Mouse (Mus musculus) cerebellum, adult 2 months (tissue): ENCODE results near the gene Syce2. TPM values are rescaled to one million over a fixed set of nuclear protein-coding genes. Genes with fewer than 3 reads are reported as not detected.
"Not testable (repeated sequence)": the region's sequence is repeated elsewhere in the genome, so short reads cannot be mapped to it uniquely, and the experiment has no call there.

Experiments
- DNase-seq, 2 experiments: peaks; one replicate each; pipeline ENCODE4 v3.0.0; 2021
- H3K27ac ChIP-seq: fragments of 200-500 bp; 2 replicates; pipeline ENCODE4 v1.5.1; 2012; ENCODE audit warnings: low read length, control low read depth, inconsistent platforms; ENCODE audit not compliant: insufficient read depth
- H3K27me3 ChIP-seq: fragments of 200-500 bp; 2 replicates; pipeline ENCODE4 v1.6.1; 2012; ENCODE audit warnings: inconsistent platforms, mild to moderate bottlenecking, low read length, moderate library complexity; ENCODE audit not compliant: control insufficient read depth, insufficient read depth
- H3K4me1 ChIP-seq: fragments of 200-500 bp; 2 replicates; pipeline ENCODE4 v1.6.1; 2011; ENCODE audit warnings: low read length; ENCODE audit not compliant: control insufficient read depth, insufficient read depth
- H3K4me3 ChIP-seq: fragments of 200-500 bp; replicated peaks from 2 replicates; pipeline ENCODE3; 2011; ENCODE audit warnings: mild to moderate bottlenecking, low read depth, low read length, control low read depth; ENCODE audit not compliant: insufficient read depth
- CTCF ChIP-seq: fragments of 200-500 bp; IDR thresholded peaks from 2 replicates; pipeline ENCODE4 v1.5.1; 2011; ENCODE audit warnings: low read depth, mild to moderate bottlenecking, control low read depth, low read length, moderate library complexity, borderline replicate concordance; ENCODE audit not compliant: insufficient read depth
- POLR2A ChIP-seq: fragments of 200-500 bp; IDR thresholded peaks from 2 replicates; pipeline ENCODE4 v1.6.1; 2011; ENCODE audit warnings: low read length, control low read depth, borderline replicate concordance; ENCODE audit not compliant: insufficient read depth
- WGBS: fragments of 180-500 bp; shearing (Covaris S2); methylation state at CpG from one replicate; pipeline ENCODE4 v1.1.7; 2018; 5-methylcytosine and 5-hydroxymethylcytosine counted together
- polyA plus RNA-seq: library from polyadenylated mRNA; depleted of rRNA; stranded (reverse); fragments of >200 nt; gene quantifications from 2 replicates; pipeline ENCODE4 v1.2.3, GENCODE M21; 2012

Syce2 gene
- polyA plus RNA-seq, 1 experiment, result 7.5 TPM

GRCm38 (mm10) chr8:84895963-84896362 lies 24.1 kb downstream of the Syce2 start:
- peaks cover 8% of the 10 kb centered on the region; the same call in 1 of the 2 replicates for H3K4me1 ChIP-seq
- TF ChIP-seq POLR2A (no peak), CTCF (no peak)
- 23% methylated on average over 5 of the region's 5 CpGs for WGBS
- H3K27ac ChIP-seq, result no peak overlapping the region
- no peak overlapping the region for H3K4me3 ChIP-seq
- H3K27me3 ChIP-seq, result no peaks in the 10 kb centered on the region
- no peak for DNase-seq

- H3K27ac ChIP-seq, result no peak overlapping the region
- no peak overlapping the region for H3K4me3 ChIP-seq
- H3K4me1 ChIP-seq, result peaks cover 2% of the 10 kb centered on the region; the same call in 1 of the 2 replicates
- H3K27me3 ChIP-seq, result no peaks in the 10 kb centered on the region
- DNase-seq, result no peak
- 64% methylated on average over 4 of the region's 4 CpGs for WGBS
- TF ChIP-seq CTCF (no peak), POLR2A (no peak)
These were observed 29.2 kb downstream of the Syce2 start for GRCm38 (mm10) chr8:84901071-84901470.

- 85% methylated on average over 3 of the region's 3 CpGs for WGBS
- peaks cover 2% of the 10 kb centered on the region; the same call in 1 of the 2 replicates for H3K4me1 ChIP-seq
- H3K27me3 ChIP-seq, result no peaks in the 10 kb centered on the region
- no peak within 1 kb of the TSS for H3K27ac ChIP-seq
- no peak for DNase-seq
- no peak for TF ChIP-seq CTCF
- TF ChIP-seq POLR2A, result no peak
- H3K4me3 ChIP-seq, result peak within 1 kb of the TSS; percentile 57
These were observed 29.8 kb downstream of the Syce2 start, which contains the start of gene Klf1 for GRCm38 (mm10) chr8:84901752-84902151. Klf1 (plus strand) TSS chr8:84901928.

GRCm38 (mm10) chr8:84902367-84902919 lies 30.5 kb downstream of the Syce2 start:
- 0 out of 2 replicates have a peak, but pooled peaks have one; percentile 5 for TF ChIP-seq CTCF
- TF ChIP-seq POLR2A, result no peak
- H3K4me3 ChIP-seq, result peak overlapping the region; percentile 57
- H3K4me1 ChIP-seq, result peaks cover 2% of the 10 kb centered on the region; the same call in 1 of the 2 replicates
- 5% methylated on average over 24 of the region's 24 CpGs for WGBS
- peak in 1 of 2 experiments; percentile 37 for DNase-seq
- H3K27ac ChIP-seq, result no peak overlapping the region
- H3K27me3 ChIP-seq, result no peaks in the 10 kb centered on the region

- WGBS, result 1% methylated on average over 68 of the region's 68 CpGs
- H3K27ac ChIP-seq, result peak overlapping the region; percentile 81
- TF ChIP-seq CTCF, result peak; percentile 64
- TF ChIP-seq POLR2A, result peak; percentile 82
These were observed 31.2 kb downstream of the Syce2 start for GRCm38 (mm10) chr8:84902920-84903661.

DNA sequence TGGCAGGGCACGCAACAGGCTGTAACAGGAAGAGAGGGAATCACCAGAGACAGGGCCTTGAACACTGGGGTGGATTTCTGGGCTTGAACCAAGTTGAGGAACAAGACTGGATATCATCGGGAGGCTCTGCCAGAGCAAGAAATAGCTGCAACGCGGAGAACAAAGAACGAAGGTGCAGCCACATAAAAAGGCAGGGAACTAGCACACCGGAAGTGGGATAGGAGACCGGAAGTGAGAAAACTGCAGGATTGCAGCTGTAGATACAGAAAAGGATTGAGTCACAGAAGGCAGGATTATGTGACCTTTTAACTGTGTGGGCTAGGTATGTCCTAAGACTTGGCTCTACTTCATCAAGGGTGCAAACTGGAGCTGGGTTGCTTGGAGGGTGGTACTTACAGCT lies 32.4 kb downstream of the Syce2 start:
- no peak for DNase-seq
- Histone ChIP-seq H3K4me1 (peaks cover 4% of the 10 kb centered on the region; the same call in 1 of the 2 replicates), H3K27me3 (no peaks in the 10 kb centered on the region), H3K4me3 (no peak overlapping the region), H3K27ac (no peak overlapping the region)
- no peak for TF ChIP-seq POLR2A
- TF ChIP-seq CTCF, result no peak
- 86% methylated on average over 7 of the region's 7 CpGs for WGBS

More at GRCm38 (mm10) chr8:84902920-84903661, 31.2 kb downstream of the Syce2 start:
- Histone ChIP-seq H3K4me1 (peaks cover 2% of the 10 kb centered on the region; the same call in 1 of the 2 replicates), H3K27me3 (no peaks in the 10 kb centered on the region), H3K4me3 (peak overlapping the region; percentile 57)
- DNase-seq, result peak; percentile 94 to 97

- 91% methylated on average over 9 of the region's 9 CpGs for WGBS
- no peak overlapping the region for H3K27ac ChIP-seq
These were observed 35.1 kb downstream of the Syce2 start for GRCm38 (mm10) chr8:84907037-84907436.

GRCm38 (mm10) chr8:84907493-84907892 lies 35.6 kb downstream of the Syce2 start:
- Histone ChIP-seq H3K27me3 (no peaks in the 10 kb centered on the region), H3K4me1 (peaks cover 29% of the 10 kb centered on the region), H3K27ac (no peak overlapping the region), H3K4me3 (no peak overlapping the region)
- TF ChIP-seq POLR2A, result no peak
- TF ChIP-seq CTCF, result no peak
- DNase-seq, result no peak
- WGBS, result 82% methylated on average over 8 of the region's 8 CpGs

More at GRCm38 (mm10) chr8:84907037-84907436, 35.1 kb downstream of the Syce2 start:
- Histone ChIP-seq H3K4me3 (no peak overlapping the region), H3K27me3 (no peaks in the 10 kb centered on the region), H3K4me1 (peaks cover 26% of the 10 kb centered on the region)
- no peak for DNase-seq
- no peak for TF ChIP-seq POLR2A

DNA sequence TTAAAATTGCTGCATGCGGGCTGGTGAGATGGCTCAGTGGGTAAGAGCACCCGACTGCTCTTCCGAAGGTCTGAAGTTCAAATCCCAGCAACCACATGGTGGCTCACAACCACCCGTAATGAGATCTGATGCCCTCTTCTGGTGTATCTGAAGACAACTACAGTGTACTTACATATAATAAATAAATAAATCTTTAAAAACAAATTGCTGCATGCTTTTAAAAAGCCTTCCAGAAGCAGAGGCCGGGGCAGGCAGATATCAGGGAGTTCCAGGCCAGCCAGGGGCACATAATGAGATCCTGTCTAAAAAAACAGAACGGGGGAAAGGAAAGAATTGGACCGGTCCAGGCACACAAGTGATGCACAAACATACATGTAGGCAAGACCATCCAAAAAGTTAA lies 36.1 kb downstream of the Syce2 start:
- H3K4me3 ChIP-seq, H3K27me3 ChIP-seq, H3K27ac ChIP-seq, DNase-seq: not testable (repeated sequence)
- peaks cover 33% of the 10 kb centered on the region for H3K4me1 ChIP-seq
- 22% methylated on average over 7 of the region's 7 CpGs for WGBS
